Mouse (Mus musculus): Measurements from ENCODE around the gene Csrp2.

DNA sequence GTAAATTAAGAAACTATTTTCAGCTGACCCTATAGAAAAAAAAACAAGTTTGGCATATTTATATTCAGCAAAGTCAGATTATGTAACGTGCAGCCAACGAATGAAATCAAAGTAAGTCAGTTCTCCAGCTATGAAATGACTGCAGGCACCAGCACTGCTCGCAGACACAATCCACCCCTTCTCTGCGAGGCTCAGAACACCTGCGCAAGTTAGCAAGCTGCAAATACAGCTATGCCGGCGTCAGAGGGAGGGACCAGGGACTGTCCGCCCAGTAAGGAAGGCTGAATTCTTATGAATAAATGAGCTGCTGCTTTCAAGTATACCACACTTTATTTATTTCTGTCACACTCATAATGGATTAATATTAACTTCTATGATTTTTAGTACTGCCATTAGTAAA lies 40.2 kb downstream of the Csrp2 start:
- no peak for TF ChIP-seq EP300 (IDR thresholded peaks at IDR 0.05; ENCODE audit: low read depth)
- no peak for TF ChIP-seq CTCF (IDR thresholded peaks at IDR 0.05; ENCODE audit: low read depth)
